Mouse (Mus musculus) kidney, adult 11 months (tissue): Measurements from ENCODE around the gene Pcbp1.

Experiments used
- DNase-seq: peaks from one replicate; pipeline ENCODE4 v3.0.0; 2022

Pcbp1 gene

GRCm38 (mm10) chr6:86523242-86523754 is 2.8 kb downstream of the Pcbp1 start:
- DNase-seq: no peak

- DNase-seq: no peak
Observed at GRCm38 (mm10) chr6:86522001-86522911, 3.9 kb downstream of the Pcbp1 start.

GRCm38 (mm10) chr6:86519767-86520345 is 6.3 kb downstream of the Pcbp1 start:
- peak; percentile 45 for DNase-seq

- DNase-seq: peak; percentile 83
Observed at GRCm38 (mm10) chr6:86516021-86516420, 10.1 kb downstream of the Pcbp1 start.

GRCm38 (mm10) chr6:86513296-86513695 is 12.8 kb downstream of the Pcbp1 start:
- no peak for DNase-seq

GRCm38 (mm10) chr6:86510979-86511378 is 15.1 kb downstream of the Pcbp1 start:
- no peak for DNase-seq

GRCm38 (mm10) chr6:86509866-86510200 is 16.3 kb downstream of the Pcbp1 start:
- DNase-seq: no peak

GRCm38 (mm10) chr6:86509194-86509865 is 16.8 kb downstream of the Pcbp1 start:
- no peak for DNase-seq

GRCm38 (mm10) chr6:86508736-86509135 is 17.4 kb downstream of the Pcbp1 start:
- no peak for DNase-seq

- DNase-seq: no peak
Observed at GRCm38 (mm10) chr6:86507116-86507515, 19.0 kb downstream of the Pcbp1 start.

GRCm38 (mm10) chr6:86506309-86506708 is 19.8 kb downstream of the Pcbp1 start:
- no peak for DNase-seq

GRCm38 (mm10) chr6:86505671-86506070 is 20.4 kb downstream of the Pcbp1 start:
- DNase-seq: no peak

- no peak for DNase-seq
Observed at GRCm38 (mm10) chr6:86503513-86503912, 22.6 kb downstream of the Pcbp1 start.

- DNase-seq: no peak
Observed at GRCm38 (mm10) chr6:86499571-86500109, 26.5 kb downstream of the Pcbp1 start.

- no peak for DNase-seq
Observed at GRCm38 (mm10) chr6:86497942-86498732, 28.0 kb downstream of the Pcbp1 start.

GRCm38 (mm10) chr6:86497071-86497815 is 28.9 kb downstream of the Pcbp1 start:
- peak; percentile 69 for DNase-seq

GRCm38 (mm10) chr6:86496585-86496984 is 29.5 kb downstream of the Pcbp1 start:
- no peak for DNase-seq

GRCm38 (mm10) chr6:86496127-86496526 is 30.0 kb downstream of the Pcbp1 start:
- DNase-seq: no peak

- no peak for DNase-seq
Observed at GRCm38 (mm10) chr6:86495661-86496060, 30.5 kb downstream of the Pcbp1 start.

GRCm38 (mm10) chr6:86494767-86495166 is 31.4 kb downstream of the Pcbp1 start:
- DNase-seq: no peak

GRCm38 (mm10) chr6:86493469-86494263 is 32.5 kb downstream of the Pcbp1 start:
- no peak for DNase-seq
